Mouse (Mus musculus) urinary bladder, postnatal 0 days (tissue): ENCODE measurements around the gene Pde6h. TPM values are rescaled to one million over a fixed set of nuclear protein-coding genes. Genes with fewer than 3 reads are reported as not detected.

Experiments
- polyA plus RNA-seq: library from polyadenylated mRNA; unstranded; fragments of >200 nt; fragmentation: Nextera tagmentation; extraction: Ambion mirVana; gene quantifications from 2 replicates; pipeline ENCODE4 v1.2.1, GENCODE M21; 2015

Pde6h gene
- polyA plus RNA-seq, result 0.51 and 0.61 TPM in 2 replicates

DNA sequence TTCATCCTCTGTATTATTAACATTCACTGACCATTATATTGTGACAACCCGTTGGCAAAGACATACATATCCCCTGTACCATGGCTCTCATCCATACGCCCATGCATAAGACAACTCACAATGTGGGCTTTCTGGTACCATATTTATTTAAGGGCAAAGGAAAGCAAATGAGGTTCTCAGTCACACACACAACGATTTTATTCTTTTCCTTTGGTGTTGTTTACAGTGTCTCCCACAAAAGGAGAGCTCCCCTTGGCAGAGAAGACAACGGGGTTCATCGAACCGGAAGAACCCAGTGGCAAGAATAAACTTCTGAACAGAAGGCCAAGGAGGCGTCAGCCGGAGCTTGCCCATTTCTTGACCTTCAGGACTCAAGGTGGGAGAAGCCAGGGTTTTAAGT is at the start of gene Pde6h:
Gene Pde6h (plus strand): TSS at position 301 of the 400 bp plus-strand sequence.

GRCm38 (mm10) chr6:136875670-136876069 is 48.0 kb upstream of the Pde6h start, which contains the start of gene Mgp:
Gene Mgp (minus strand): TSS chr6:136875823.

DNA sequence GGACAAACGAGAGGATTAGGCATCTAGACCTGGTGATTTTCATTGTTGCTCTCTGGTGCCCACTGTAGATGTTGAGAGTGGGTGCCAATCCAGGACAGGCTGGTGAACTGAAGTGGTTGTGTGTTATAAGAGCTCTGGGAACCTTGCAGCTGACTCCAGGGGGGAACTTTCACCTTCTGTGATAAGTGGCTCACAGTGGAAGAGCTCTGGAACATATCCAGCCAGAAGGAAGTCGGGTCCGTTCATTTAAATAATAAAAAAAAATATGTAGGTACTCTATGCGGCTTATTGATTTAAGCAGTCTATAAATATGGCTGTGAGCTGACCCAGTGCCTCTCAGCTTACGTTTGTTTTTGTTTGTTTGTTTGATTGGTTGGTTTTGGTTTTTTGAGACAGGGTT is 1.6 kb upstream of the Pde6h start, which contains the start of gene Erp27:
Gene Erp27 (minus strand): TSS at position 101 of the 400 bp plus-strand sequence.

DNA sequence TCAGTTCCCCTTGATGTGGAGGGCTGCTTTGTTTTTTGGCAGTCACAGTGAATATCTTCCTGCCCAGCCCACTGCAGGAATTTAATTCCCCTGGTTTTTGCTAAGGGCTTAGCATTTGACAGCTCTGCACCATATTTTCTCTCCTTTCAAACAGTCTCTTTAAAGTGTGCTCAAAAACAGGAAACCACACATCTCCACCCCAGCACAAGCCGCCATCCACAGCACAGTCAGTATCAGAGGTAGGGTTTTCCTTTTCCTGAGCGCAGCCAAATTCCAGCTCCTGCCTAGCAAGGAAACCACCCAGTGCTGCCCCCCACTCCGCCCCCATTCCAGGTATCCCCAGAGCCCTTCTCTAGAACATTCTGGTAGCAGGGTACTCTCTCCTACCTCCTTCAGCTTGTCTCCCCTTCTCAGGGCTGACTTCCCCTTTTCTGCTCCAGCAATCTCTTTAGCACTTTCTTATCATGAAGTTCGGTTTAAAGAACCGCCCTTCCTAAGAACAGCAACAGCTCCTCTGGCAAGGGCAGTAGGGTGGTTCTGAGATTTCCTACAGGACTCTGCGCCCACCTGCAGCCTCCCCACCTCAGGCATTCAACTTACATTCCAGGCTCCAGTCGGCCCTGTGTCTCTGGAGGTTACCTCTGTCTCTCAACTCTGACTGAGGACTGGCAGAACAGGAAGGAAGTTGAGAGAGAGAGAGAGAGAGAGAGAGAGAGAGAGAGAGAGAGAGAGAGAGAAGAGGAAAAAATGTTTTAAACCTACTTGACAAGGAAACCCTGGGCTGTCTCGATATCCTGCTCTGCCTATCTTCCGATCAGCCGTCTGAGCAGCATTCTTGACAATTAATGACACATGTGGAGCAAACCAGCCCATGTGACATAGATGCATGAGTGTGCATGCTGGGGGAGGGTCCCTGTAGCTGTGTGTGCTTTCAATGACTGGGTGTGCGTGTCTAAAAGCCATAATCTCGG is 17.7 kb downstream of the Pde6h start, which contains the start of gene Arhgdib:
Gene Arhgdib (minus strand): TSS at position 849 of the 971 bp plus-strand sequence.

Other genes starting within 250 kb of the Pde6h start
- 0.05 TPM in 1 of 2 replicates, not detected in the other for gene Gucy2c, start 142.1 kb upstream of the Pde6h start, polyA plus RNA-seq
- 0.16 and 0.20 TPM in 2 replicates for gene Hist4h4, start 119.4 kb upstream of the Pde6h start, polyA plus RNA-seq
- 174 and 180 TPM in 2 replicates for gene H2afj, start 115.6 kb upstream of the Pde6h start, polyA plus RNA-seq
- gene BC049715, start 96.2 kb upstream of the Pde6h start, polyA plus RNA-seq, result 0.54 and 0.58 TPM in 2 replicates
- 45.0 and 50.6 TPM in 2 replicates for gene Wbp11, start 95.6 kb upstream of the Pde6h start, polyA plus RNA-seq
- gene Smco3, start 88.4 kb upstream of the Pde6h start, polyA plus RNA-seq, result not detected in 2 replicates
- gene Art4, start 66.1 kb upstream of the Pde6h start, polyA plus RNA-seq, result 3.8 and 4.7 TPM in 2 replicates
- gene Mgp, start 48.0 kb upstream of the Pde6h start, polyA plus RNA-seq, result 567 and 833 TPM in 2 replicates
- 0.45 and 0.53 TPM in 2 replicates for gene Erp27, start 1.7 kb upstream of the Pde6h start, polyA plus RNA-seq
- gene Arhgdib, start 18.1 kb downstream of the Pde6h start, polyA plus RNA-seq, result 96.9 and 120 TPM in 2 replicates
- gene Rerg, start 246.7 kb downstream of the Pde6h start, polyA plus RNA-seq, result 23.1 and 24.0 TPM in 2 replicates